Mouse (Mus musculus) ES-Bruce4 (cell line): ENCODE data around the gene Mpl.

ENCODE experiments used
- CTCF ChIP-seq: IDR thresholded peaks from one replicate; pipeline ENCODE4 v1.8.1; 2011; ENCODE audit warnings: low read depth, low read length
- POLR2A ChIP-seq: IDR thresholded peaks from one replicate; pipeline ENCODE4 v1.8.1; 2011; ENCODE audit warnings: low read length; ENCODE audit not compliant: insufficient read depth

DNA sequence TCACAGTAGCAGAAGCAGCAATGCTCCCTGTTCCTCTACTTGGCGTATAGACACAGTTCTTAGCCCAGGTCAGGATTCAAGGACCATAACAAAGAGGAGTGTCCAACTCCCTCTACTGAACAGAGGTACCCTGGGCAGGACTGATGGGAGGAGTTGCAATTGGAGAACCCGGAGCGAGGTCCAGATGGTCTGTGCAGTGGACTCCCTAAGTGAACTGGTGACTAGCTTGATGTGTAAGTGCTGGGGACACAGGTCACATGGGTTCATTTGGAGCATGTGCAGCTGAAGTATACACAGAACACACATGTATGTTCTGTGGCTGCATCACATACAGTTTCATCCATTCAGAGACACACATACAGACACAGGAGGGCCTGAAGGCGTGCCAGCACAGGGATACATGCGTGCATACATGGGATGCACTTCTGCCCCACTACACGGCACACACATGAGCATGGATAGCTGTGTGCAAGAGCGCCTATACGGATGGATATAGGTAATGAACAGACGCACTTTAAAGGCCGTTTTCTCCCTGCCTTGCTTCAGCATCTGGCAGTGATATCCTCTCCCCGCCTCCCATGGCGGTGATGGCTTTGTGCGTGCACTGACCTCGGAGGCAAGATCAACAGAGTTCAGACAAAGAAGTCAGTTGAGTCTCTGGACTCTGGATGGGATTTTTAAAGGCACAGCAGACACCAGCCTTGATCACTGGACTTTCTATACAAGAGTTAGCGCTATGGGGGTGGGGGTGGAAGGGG lies 19.6 kb upstream of the Mpl start:
- TF ChIP-seq POLR2A (no peak), CTCF (no peak)
